Mouse (Mus musculus) leukemia stem cell, adult 10-12 weeks (primary cell): Measurements from ENCODE around the gene Eif2a. TPM values are rescaled to one million over a fixed set of nuclear protein-coding genes. Genes with fewer than 3 reads are reported as not detected.

ENCODE experiments used
- polyA plus RNA-seq: library from polyadenylated mRNA; stranded (reverse); fragments of >175 nt; gene quantifications from 2 replicates; pipeline ENCODE4 v1.2.3, GENCODE M21; 2012; ENCODE audit warnings: low replicate concordance

Gene Eif2a
- 1.3 and 12.1 TPM in 2 replicates for polyA plus RNA-seq

DNA sequence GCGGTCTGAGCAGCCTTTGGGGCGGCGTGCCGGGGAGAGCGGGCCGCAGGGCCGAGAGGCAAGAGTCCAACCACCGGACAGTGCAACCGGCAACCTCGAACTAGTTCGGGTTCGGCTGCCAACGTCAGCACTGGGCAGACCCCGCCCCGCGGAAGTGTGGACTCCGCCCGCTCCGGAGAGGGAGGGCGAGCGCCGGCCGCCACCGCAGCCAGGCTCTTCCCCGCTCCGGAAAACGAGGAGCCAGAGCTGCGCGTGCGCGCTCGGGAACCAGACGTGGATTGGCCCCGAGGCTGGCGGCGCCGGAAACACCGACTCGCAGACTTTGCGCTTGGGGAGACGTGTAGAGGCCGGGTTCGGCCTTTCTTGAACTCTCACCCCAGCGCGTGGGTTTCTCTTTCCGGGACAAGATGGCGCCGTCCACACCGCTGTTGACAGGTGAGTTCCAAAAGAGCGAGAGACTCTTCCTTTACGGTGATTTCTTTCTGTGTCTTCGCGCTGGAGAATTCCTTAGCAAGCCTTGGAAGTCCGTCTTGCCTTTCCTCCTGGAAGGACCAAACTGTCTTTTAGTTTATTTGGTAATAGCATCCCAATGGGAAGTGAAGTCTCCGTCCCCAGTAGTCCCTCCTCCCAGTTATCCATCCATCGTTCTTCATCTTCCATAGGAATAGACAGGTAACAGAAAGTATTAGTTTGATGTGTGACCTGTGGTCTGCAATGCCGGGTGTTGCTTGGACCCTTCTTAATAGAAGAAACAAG is at the start of gene Eif2a, which contains the start of gene Serp1:
TSS of gene Eif2a (plus strand) at position 170 of the 756 bp plus-strand sequence.
TSS of gene Serp1 (minus strand) at position 241 of the 756 bp plus-strand sequence.

DNA sequence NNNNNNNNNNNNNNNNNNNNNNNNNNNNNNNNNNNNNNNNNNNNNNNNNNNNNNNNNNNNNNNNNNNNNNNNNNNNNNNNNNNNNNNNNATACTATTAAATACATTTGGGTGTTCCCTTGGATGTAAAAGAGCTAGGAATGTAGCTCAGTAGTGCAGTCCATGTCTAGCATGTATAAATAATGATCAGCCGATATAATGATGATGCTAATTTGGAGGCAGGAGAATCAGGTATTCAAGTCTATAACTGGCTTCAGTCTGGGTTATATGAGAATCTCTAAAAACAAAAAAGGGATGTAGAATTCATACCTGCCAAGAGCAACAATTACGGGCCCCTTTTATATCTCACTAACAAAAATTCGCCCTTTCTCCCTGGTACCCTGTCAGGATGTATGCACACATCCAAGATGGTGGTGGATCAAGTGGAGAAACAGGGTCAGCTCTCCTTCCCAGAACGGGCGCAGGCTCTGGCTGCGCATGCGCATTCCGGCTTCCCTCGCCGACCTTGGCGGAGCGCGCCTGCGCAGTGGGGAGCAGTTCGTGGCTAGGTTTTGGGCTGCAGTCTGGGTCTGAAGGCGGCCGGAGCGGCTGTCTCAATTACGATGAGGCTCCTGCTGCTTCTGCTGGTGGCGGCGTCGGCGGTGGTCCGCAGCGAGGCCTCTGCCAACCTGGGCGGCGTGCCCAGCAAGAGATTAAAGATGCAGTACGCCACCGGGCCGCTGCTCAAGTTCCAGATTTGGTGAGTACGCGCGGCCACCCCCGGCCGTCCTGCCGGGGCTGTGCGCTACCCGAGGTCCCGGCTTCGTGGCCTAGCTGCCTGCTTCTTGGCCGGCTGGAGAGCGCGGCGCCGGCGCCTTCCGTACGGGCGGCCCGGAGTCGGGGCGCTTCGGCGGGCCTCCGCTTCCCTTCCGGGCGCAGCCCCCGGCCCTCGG is 50.8 kb downstream of the Eif2a start, which contains the start of gene Selenot:
TSS of gene Selenot (plus strand) at position 500 of the 930 bp plus-strand sequence.

Other genes starting within 250 kb of the Eif2a start
- 35.6 and 44.7 TPM in 2 replicates for gene Tsc22d2, start 111.1 kb upstream of the Eif2a start, polyA plus RNA-seq
- 53.7 and 95.4 TPM in 2 replicates for gene Serp1, start 71 bp downstream of the Eif2a start, polyA plus RNA-seq
- 12.2 and 16.5 TPM in 2 replicates for gene Selenot, start 50.8 kb downstream of the Eif2a start, polyA plus RNA-seq
- gene Erich6, start 111.4 kb downstream of the Eif2a start, polyA plus RNA-seq = not detected in 2 replicates
- 22.1 and 43.9 TPM in 2 replicates for gene Siah2, start 166.6 kb downstream of the Eif2a start, polyA plus RNA-seq